Mouse (Mus musculus) neural tube, embryonic 13.5 days (tissue): ENCODE data around the gene Rundc1. TPM values are rescaled to one million over a fixed set of nuclear protein-coding genes. Genes with fewer than 3 reads are reported as not detected.
"Not testable (repeated sequence)": the region's sequence is repeated elsewhere in the genome, so short reads cannot be mapped to it uniquely, and the experiment has no call there.

ENCODE experiments used
- ATAC-seq: fragments of 200-750 bp; cut with Nextera tagmentation; 2 replicates; pipeline ENCODE4 v1.8.0; 2017; ENCODE audit warnings: low read depth, mild to moderate bottlenecking, moderate TSS enrichment, moderate library complexity
- H3K27ac ChIP-seq: fragments of 300-500 bp; sonication (generic); replicated peaks from 2 replicates; pipeline ENCODE4 v1.5.1; 2015; ENCODE audit warnings: moderate library complexity, mild to moderate bottlenecking, inconsistent platforms
- H3K27me3 ChIP-seq: fragments of 300-500 bp; sonication (generic); 2 replicates; pipeline ENCODE4 v1.6.1; 2015; ENCODE audit warnings: mild to moderate bottlenecking, inconsistent platforms
- H3K36me3 ChIP-seq: fragments of 300-500 bp; sonication (generic); 2 replicates; pipeline ENCODE4 v1.6.1; 2015; ENCODE audit warnings: mild to moderate bottlenecking, inconsistent platforms
- H3K4me1 ChIP-seq: fragments of 300-500 bp; sonication (generic); replicated peaks from 2 replicates; pipeline ENCODE4 v1.6.1; 2015; ENCODE audit warnings: inconsistent platforms
- H3K4me2 ChIP-seq: fragments of 300-500 bp; sonication (generic); 2 replicates; pipeline ENCODE4 v1.6.1; 2015; ENCODE audit warnings: inconsistent platforms, mild to moderate bottlenecking, moderate library complexity
- H3K4me3 ChIP-seq: fragments of 300-500 bp; sonication (generic); 2 replicates; pipeline ENCODE4 v1.5.1; 2015; ENCODE audit warnings: mild to moderate bottlenecking, inconsistent platforms
- H3K9ac ChIP-seq: fragments of 300-500 bp; sonication (generic); 2 replicates; pipeline ENCODE4 v1.6.1; 2015; ENCODE audit warnings: moderate library complexity, mild to moderate bottlenecking, inconsistent platforms
- H3K9me3 ChIP-seq: fragments of 300-500 bp; sonication (generic); 2 replicates; pipeline ENCODE4 v1.6.1; 2016; ENCODE audit warnings: inconsistent platforms
- whole genome bisulfite sequencing: fragments of 180-500 bp; shearing (Covaris S2); methylation state at CpG from one replicate; pipeline ENCODE4 v1.1.7; 2015; 5-methylcytosine and 5-hydroxymethylcytosine counted together
- polyA plus RNA-seq: library from polyadenylated mRNA; unstranded; fragments of >200 nt; fragmentation: Nextera tagmentation; extraction: Ambion mirVana; gene quantifications from 2 replicates; pipeline ENCODE4 v1.2.1, GENCODE M21; 2015

The Rundc1 gene
- polyA plus RNA-seq, 1 experiment from 2014 or later: 25.5 TPM

- peaks cover 34% of the 10 kb centered on the region for H3K4me1 ChIP-seq
- WGBS: 7% methylated on average over 23 of the region's 23 CpGs
Observed at GRCm38 (mm10) chr11:101424105-101424851, 607 bp upstream of the Rundc1 start, which contains the start of gene Gm27029. Gene Gm27029, minus strand, starts transcription at chr11:101424796.

GRCm38 (mm10) chr11:101426165-101426564 is 1.3 kb downstream of the Rundc1 start:
- no peaks in the 10 kb centered on the region for H3K27me3 ChIP-seq
- H3K27ac ChIP-seq: no peak overlapping the region
- no peak for ATAC-seq
- H3K4me3 ChIP-seq: peak overlapping the region; percentile 90
- peaks cover 34% of the 10 kb centered on the region for H3K4me1 ChIP-seq
- peak overlapping the region; percentile 73 for H3K4me2 ChIP-seq
- H3K9me3 ChIP-seq: no peaks in the 10 kb centered on the region
- H3K36me3 ChIP-seq: peaks cover 24% of the 10 kb centered on the region
- 62% methylated on average over 8 of the region's 8 CpGs for WGBS
- peak overlapping the region; percentile 89 for H3K9ac ChIP-seq

More at GRCm38 (mm10) chr11:101424105-101424851, 607 bp upstream of the Rundc1 start, which contains the start of gene Gm27029:
- Histone ChIP-seq H3K27me3 (no peaks in the 10 kb centered on the region), H3K4me3 (peak within 1 kb of the TSS; percentile 90), H3K36me3 (peaks cover 5% of the 10 kb centered on the region), H3K27ac (peak within 1 kb of the TSS; percentile 90), H3K4me2 (peak within 1 kb of the TSS; percentile 73), H3K9ac (peak within 1 kb of the TSS; percentile 89), H3K9me3 (no peaks in the 10 kb centered on the region)
- ATAC-seq: peak; percentile 40; the same call in 1 of the 2 replicates

DNA sequence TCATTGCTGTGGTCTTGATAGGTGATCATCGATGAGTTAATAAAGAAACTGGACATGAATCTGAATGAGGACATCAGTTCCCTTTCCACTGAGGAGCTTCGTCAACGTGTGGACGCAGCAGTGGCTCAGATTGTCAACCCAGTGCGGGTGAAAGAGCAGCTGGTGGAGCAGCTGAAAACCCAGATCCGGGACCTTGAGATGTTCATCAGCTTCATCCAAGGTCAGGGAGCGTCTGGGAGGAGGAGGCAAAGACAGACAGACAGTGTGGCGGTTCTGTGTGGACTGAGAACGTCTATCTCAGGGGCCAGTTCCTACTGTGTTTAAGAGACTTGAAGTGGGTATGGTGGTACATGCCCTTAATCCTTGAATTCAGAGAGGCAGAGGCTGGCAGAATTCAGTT is 6.4 kb downstream of the Rundc1 start:
- no peak overlapping the region for H3K4me2 ChIP-seq
- no peak for ATAC-seq
- H3K4me1 ChIP-seq: peaks cover 14% of the 10 kb centered on the region
- WGBS: 94% methylated on average over 9 of the region's 9 CpGs
- peaks cover 72% of the 10 kb centered on the region for H3K36me3 ChIP-seq
- H3K4me3 ChIP-seq: no peak overlapping the region
- no peak overlapping the region for H3K9ac ChIP-seq
- H3K27ac ChIP-seq: no peak overlapping the region
- no peaks in the 10 kb centered on the region for H3K27me3 ChIP-seq
- no peaks in the 10 kb centered on the region for H3K9me3 ChIP-seq

- Histone ChIP-seq H3K27me3 (no peaks in the 10 kb centered on the region), H3K9me3 (no peaks in the 10 kb centered on the region)
- no peak for ATAC-seq
Observed at GRCm38 (mm10) chr11:101433396-101433795, 8.5 kb downstream of the Rundc1 start.

GRCm38 (mm10) chr11:101435831-101436230 is 10.9 kb downstream of the Rundc1 start:
- peaks cover 51% of the 10 kb centered on the region for H3K36me3 ChIP-seq
- no peak for ATAC-seq
- no peaks in the 10 kb centered on the region for H3K9me3 ChIP-seq
- no peak overlapping the region for H3K9ac ChIP-seq
- no peak overlapping the region for H3K27ac ChIP-seq
- H3K4me3 ChIP-seq: no peak overlapping the region
- H3K4me1 ChIP-seq: no peaks in the 10 kb centered on the region
- 83% methylated on average over 4 of the region's 4 CpGs for WGBS
- no peaks in the 10 kb centered on the region for H3K27me3 ChIP-seq
- H3K4me2 ChIP-seq: no peak overlapping the region

More at GRCm38 (mm10) chr11:101433396-101433795, 8.5 kb downstream of the Rundc1 start:
- 88% methylated on average over 13 of the region's 13 CpGs for WGBS
- H3K9ac ChIP-seq: no peak overlapping the region
- H3K4me1 ChIP-seq: no peaks in the 10 kb centered on the region
- no peak overlapping the region for H3K4me3 ChIP-seq
- no peak overlapping the region for H3K27ac ChIP-seq
- H3K4me2 ChIP-seq: no peak overlapping the region
- peaks cover 72% of the 10 kb centered on the region for H3K36me3 ChIP-seq

DNA sequence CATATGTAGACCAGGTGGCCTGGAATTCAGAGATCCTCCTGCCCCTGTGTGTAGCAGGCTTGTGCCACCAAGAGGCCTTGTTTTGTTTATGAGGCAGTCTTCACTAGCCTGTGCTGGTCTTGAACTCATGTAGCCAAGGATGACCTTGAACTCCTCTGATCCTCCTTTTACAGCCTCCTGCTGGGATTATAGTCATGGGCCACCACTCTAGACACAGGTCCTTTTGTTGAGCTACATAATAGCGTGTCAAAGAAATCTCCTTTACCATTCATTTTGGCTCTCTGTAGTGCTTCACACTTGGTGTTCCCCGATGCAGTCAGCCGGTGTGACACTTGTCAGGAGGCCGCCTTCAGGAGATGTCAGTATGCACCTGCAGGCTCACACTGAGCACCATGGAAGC is 12.0 kb downstream of the Rundc1 start:
- no peaks in the 10 kb centered on the region for H3K4me1 ChIP-seq
- WGBS: 34% methylated on average over 4 of the region's 4 CpGs
- no peak overlapping the region for H3K27ac ChIP-seq
- no peak overlapping the region for H3K9ac ChIP-seq
- no peaks in the 10 kb centered on the region for H3K27me3 ChIP-seq
- H3K4me2 ChIP-seq: no peak overlapping the region
- H3K9me3 ChIP-seq: no peaks in the 10 kb centered on the region
- no peak for ATAC-seq
- no peak overlapping the region for H3K4me3 ChIP-seq
- peaks cover 40% of the 10 kb centered on the region for H3K36me3 ChIP-seq

DNA sequence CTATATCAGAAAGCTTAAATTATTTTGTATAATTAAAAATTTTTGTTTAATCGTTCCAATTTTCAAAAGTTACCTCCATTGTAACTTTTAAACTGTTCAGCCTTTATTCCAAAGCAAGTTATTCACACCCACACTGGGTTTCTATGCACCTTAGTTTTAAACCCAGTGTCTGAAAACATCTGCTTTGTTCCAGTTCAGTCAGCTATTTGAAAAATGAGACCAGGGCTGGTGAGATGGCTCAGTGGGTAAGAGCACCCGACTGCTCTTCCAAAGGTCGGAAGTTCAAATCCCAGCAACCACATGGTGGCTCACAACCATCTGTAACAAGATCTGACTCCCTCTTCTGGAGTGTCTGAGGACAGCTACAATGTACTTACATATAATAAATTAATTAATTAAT is 13.1 kb downstream of the Rundc1 start:
- H3K9me3 ChIP-seq, H3K4me3 ChIP-seq, H3K4me2 ChIP-seq, H3K4me1 ChIP-seq, H3K27me3 ChIP-seq, ATAC-seq, H3K9ac ChIP-seq, H3K27ac ChIP-seq: not testable (repeated sequence)
- peaks cover 30% of the 10 kb centered on the region for H3K36me3 ChIP-seq
- WGBS: 58% methylated on average over 3 of the region's 3 CpGs

- not testable (repeated sequence) for H3K27ac ChIP-seq, H3K9ac ChIP-seq, H3K9me3 ChIP-seq, ATAC-seq, H3K27me3 ChIP-seq
- H3K4me2 ChIP-seq: peak overlapping the region; percentile 45
- whole genome bisulfite sequencing: 40% methylated on average over 15 of the region's 15 CpGs
- peaks cover 22% of the 10 kb centered on the region for H3K4me1 ChIP-seq
- peaks cover 29% of the 10 kb centered on the region for H3K36me3 ChIP-seq
- H3K4me3 ChIP-seq: peak overlapping the region; percentile 84
Observed at GRCm38 (mm10) chr11:101441450-101442126, 16.7 kb downstream of the Rundc1 start.

- Histone ChIP-seq H3K4me3 (peak within 1 kb of the TSS; percentile 84), H3K27me3 (no peaks in the 10 kb centered on the region), H3K27ac (peak within 1 kb of the TSS; percentile 93), H3K4me2 (peak within 1 kb of the TSS; percentile 90), H3K4me1 (peaks cover 22% of the 10 kb centered on the region), H3K9me3 (no peaks in the 10 kb centered on the region), H3K36me3 (peaks cover 33% of the 10 kb centered on the region), H3K9ac (peak within 1 kb of the TSS; percentile 95)
- under 1% methylated on average over 42 of the region's 42 CpGs for WGBS
- ATAC-seq: peak; percentile 99
Observed at GRCm38 (mm10) chr11:101442127-101442693, 17.3 kb downstream of the Rundc1 start, which contains the start of gene Rpl27. Gene Rpl27, plus strand, starts transcription at chr11:101442298.

DNA sequence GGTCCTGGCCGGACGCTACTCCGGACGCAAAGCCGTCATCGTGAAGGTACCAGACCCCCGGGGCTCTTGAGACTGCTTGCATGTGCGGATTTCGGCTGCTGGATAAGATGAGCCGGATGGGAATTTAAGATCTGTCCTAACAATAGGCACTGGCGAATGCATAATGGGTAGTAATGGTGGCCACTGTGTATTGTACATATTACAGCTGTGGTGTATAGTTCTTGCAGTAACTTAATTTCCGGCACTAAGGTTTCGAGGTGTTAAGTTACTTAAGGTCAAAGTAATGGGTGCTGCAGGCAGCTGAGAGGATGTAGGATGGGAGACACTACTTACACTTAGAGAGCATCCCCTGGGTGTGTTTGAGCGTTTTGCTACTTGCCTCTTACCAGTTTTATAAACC is 17.9 kb downstream of the Rundc1 start:
- H3K36me3 ChIP-seq: peaks cover 33% of the 10 kb centered on the region
- WGBS: 2% methylated on average over 14 of the region's 14 CpGs
- H3K4me1 ChIP-seq: peaks cover 22% of the 10 kb centered on the region
- H3K27me3 ChIP-seq: no peaks in the 10 kb centered on the region
- peak overlapping the region; percentile 84 for H3K4me3 ChIP-seq
- peak overlapping the region; percentile 95 for H3K9ac ChIP-seq
- H3K9me3 ChIP-seq: no peaks in the 10 kb centered on the region
- H3K27ac ChIP-seq: peak overlapping the region; percentile 93
- peak; percentile 13 for ATAC-seq
- H3K4me2 ChIP-seq: peak overlapping the region; percentile 90

DNA sequence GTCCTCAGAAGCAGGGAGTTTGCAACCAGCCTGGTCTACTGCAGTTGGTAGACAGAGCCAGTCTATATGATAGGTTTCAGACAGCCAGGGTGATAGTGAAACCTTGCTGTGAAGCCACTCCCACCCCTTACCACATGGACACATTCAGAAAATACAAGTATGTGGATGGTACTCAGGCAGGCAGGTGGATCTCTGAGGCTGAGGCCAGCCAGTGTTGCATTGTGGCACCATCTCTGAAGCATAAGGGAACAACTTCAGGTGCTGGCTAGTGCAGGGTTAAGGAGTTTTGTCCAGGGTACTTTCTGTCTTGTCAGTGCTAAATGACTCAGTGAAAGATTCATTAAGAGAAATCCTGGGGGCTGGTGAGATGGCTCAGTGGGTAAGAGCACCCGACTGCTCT is 21.4 kb downstream of the Rundc1 start:
- H3K4me2 ChIP-seq: no peak overlapping the region
- WGBS: 79% methylated on average over 1 of the region's 1 CpGs
- no peak for ATAC-seq
- no peak overlapping the region for H3K4me3 ChIP-seq
- peaks cover 22% of the 10 kb centered on the region for H3K4me1 ChIP-seq
- H3K27ac ChIP-seq: no peak overlapping the region
- H3K36me3 ChIP-seq: peaks cover 33% of the 10 kb centered on the region
- no peaks in the 10 kb centered on the region for H3K27me3 ChIP-seq
- H3K9me3 ChIP-seq: no peaks in the 10 kb centered on the region
- no peak overlapping the region for H3K9ac ChIP-seq

DNA sequence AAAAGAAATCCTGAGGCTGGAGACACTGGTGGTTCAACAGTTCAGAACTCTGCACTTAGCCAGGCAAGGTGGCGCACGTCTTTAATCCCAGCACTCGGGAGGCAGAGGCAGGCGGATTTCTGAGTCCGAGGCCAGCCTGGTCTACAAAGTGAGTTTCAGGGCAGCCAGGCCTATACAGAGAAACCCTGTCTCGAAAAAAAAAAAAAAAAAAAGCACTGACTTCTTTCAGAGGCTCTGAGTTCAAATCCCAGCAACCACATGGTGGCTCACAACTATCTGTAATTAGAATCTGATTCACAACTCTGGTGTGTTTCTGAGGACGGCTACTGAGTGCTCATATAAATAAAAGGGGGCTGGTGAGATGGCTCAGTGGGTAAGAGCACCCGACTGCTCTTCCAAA is 22.0 kb downstream of the Rundc1 start:
- H3K9me3 ChIP-seq, H3K4me2 ChIP-seq, ATAC-seq, H3K4me3 ChIP-seq, H3K27me3 ChIP-seq, H3K27ac ChIP-seq, H3K9ac ChIP-seq: not testable (repeated sequence)
- H3K4me1 ChIP-seq: peaks cover 22% of the 10 kb centered on the region
- H3K36me3 ChIP-seq: peaks cover 33% of the 10 kb centered on the region
- 89% methylated on average over 7 of the region's 8 CpGs for WGBS
